Mouse (Mus musculus): ENCODE results near the gene Chrng.

DNA sequence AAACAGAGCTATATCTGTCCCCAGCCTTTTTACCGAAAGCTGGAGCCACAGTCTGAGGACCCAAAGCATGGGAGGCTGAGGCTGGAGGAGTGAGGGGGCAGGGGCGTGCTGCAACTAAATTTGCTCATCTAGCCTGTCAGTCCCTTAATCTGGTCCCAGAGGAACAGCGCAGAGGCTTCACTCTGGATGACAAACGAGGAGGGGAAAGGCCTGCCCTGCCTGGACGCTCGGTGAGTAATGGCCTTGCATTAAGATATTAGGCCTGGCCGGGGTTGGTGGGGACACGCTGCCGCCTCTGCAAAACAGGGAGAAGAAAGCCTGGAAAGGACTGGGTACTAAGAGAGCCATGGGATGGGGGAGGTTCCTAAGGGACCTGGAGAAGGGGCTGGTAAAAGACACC is 32.1 kb upstream of the Chrng start:
- no peak for TF ChIP-seq POLR2A (IDR thresholded peaks at IDR 0.05; ENCODE audit: low read depth, low read length)
- no peak for TF ChIP-seq CTCF (IDR thresholded peaks at IDR 0.05; ENCODE audit: borderline replicate concordance, insufficient read depth, low read length)
